Mouse (Mus musculus): ENCODE results near the gene Npnt.

DNA sequence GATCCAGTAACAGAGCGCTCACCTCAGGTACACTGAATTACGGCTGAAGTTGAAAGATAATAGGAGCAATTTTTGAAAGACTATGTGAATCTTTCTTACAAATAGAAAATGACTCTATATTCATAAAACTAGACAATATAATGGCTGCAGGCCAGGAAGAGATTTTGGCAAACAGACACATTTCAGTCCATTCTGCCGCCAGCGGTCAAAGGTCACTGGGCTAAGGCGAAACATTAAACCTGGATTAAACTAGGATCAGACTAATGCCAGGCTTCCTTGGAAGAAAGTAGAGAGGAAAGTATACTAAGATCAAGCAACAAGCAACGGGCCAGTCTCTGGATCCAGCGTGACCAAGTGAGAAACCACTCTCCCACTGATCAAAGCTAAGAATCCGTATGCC lies 11.1 kb downstream of the Npnt start:
- TF ChIP-seq CTCF (IDR thresholded peaks at IDR 0.05; ENCODE audit: low read depth) (no peak), EP300 (IDR thresholded peaks at IDR 0.05; ENCODE audit: low read depth) (no peak)

Measured in heart, postnatal 0 days (tissue).